Mouse (Mus musculus): ENCODE data around the gene Sccpdh. TPM values are rescaled to one million over a fixed set of nuclear protein-coding genes. Genes with fewer than 3 reads are reported as not detected.

Sccpdh gene
- polyA plus RNA-seq (2012; rRNA removed) = 43.2 and 51.2 TPM in 2 replicates

GRCm38 (mm10) chr1:179668013-179668805 is at the start of gene Sccpdh:
Gene Sccpdh, plus strand, starts transcription at chr1:179668210.

Other genes starting within 250 kb of the Sccpdh start
- gene Smyd3, start 150.2 kb upstream of the Sccpdh start, polyA plus RNA-seq (2012; rRNA removed) = 9.8 and 10.7 TPM in 2 replicates
- 16.6 and 20.5 TPM in 2 replicates for gene Tfb2m, start 121.9 kb upstream of the Sccpdh start, polyA plus RNA-seq (2012; rRNA removed)
- 20.4 and 22.8 TPM in 2 replicates for gene Cnst, start 121.8 kb upstream of the Sccpdh start, polyA plus RNA-seq (2012; rRNA removed)
- gene Kif28, start 77.1 kb downstream of the Sccpdh start, polyA plus RNA-seq (2012; rRNA removed) = 0.02 and 0.07 TPM in 2 replicates
- not detected in 2 replicates for gene Gm10518, start 135.2 kb downstream of the Sccpdh start, polyA plus RNA-seq (2012; rRNA removed)
- gene Ahctf1, start 135.5 kb downstream of the Sccpdh start, polyA plus RNA-seq (2012; rRNA removed) = 50.6 and 58.2 TPM in 2 replicates